Mouse (Mus musculus): ENCODE data around the gene Pdss2. TPM values are rescaled to one million over a fixed set of nuclear protein-coding genes. Genes with fewer than 3 reads are reported as not detected.

The Pdss2 gene
- total RNA-seq (2021): 10 to 100 TPM; 17.9 to 20.5 TPM
- long read RNA-seq, experiment 1, transcript Pdss2-201 (8 exons, 2,127 nt): major isoform, 14 of 18 reads
- long read RNA-seq, experiment 1, partial matches to known transcripts: 0 of 18 reads
- long read RNA-seq, experiment 1, other reads (novel, unspliced or antisense): 4 of 18 reads
- long read RNA-seq, experiment 2, transcript Pdss2-201 (8 exons, 2,127 nt): major isoform, 34 of 46 reads
- long read RNA-seq, experiment 2, partial matches to known transcripts: 1 of 46 reads
- long read RNA-seq, experiment 2, other reads (novel, unspliced or antisense): 11 of 46 reads

DNA sequence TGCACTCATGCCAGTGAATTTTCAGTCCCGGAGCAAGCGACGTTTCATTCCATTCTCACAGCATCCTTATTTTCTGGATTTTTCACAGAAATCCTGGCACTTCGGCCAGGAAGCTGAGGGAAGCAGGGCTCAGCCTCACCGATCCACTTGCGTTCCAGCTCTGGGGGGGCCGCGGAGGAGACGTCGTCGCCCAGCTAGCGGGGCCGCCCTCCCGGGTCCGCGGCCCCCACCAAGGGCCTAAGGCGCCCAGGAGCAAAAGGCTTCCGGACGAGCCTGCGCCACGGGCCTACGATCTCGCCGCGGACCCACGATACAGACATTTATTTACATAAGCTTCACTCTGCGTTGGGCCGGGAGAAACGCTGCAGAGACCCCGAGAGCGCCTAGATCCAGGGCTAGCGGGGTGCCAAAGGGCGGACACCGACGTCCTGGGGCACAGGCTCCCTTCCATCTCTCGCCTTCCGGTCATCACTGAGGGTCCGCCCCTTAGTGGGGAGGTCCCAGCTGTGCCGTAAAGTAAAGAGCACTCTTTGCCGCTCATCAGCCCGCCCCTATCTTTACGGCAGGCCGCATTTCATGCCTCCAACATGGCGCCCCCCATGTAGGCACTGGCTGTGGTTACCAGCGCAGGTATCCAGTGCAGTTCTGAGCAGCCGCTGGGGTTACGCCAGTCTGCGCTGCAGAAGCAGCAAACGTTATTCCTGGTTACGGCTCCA, at the start of gene Pdss2:
Pdss2 (plus strand) TSS at position 577 of the 716 bp plus-strand sequence.
- peak; percentile 86 for DNase-seq (ENCODE audit: low spot score in 2 of 2)

DNA sequence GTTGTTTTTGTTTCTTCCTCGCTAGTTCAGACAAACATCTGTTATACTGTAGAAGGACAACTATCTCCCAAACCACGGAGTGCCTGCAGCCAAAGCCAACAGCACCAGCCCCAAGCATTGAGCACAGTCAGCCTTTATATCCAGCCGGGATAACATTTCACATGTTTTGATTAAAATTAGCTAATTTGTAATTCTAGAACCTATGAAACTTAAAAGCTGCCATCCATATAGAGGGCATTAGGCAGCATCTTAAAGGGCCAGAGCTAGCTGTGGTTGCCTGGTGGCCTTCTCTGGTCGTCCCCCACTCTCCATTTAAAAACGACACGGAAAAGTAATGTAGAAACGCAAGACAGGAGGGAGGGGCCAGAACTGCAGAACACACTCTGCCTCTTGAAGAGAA, 49.2 kb upstream of the Pdss2 start:
- DNase-seq (ENCODE audit: low spot score in 2 of 2): no peak

DNA sequence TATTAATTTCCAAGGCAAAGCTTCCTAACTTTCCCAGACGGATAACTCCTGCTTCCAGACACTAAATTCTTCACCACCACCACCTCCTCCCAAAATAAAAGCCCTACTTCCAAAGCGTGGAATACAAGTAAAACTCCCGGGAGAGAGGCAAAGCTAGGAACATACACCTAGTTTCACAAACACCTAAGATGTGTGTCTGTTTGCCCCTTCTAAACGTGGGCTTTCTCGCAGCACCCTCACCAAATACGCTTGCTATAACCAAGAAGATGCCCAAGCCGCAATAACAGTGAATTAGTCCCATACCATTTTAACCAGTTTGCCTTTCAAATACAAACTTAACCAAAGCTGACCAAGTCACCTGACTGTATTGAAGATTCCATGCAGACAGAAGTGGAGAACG, 48.7 kb upstream of the Pdss2 start:
- DNase-seq (ENCODE audit: low spot score in 2 of 2): no peak

DNA sequence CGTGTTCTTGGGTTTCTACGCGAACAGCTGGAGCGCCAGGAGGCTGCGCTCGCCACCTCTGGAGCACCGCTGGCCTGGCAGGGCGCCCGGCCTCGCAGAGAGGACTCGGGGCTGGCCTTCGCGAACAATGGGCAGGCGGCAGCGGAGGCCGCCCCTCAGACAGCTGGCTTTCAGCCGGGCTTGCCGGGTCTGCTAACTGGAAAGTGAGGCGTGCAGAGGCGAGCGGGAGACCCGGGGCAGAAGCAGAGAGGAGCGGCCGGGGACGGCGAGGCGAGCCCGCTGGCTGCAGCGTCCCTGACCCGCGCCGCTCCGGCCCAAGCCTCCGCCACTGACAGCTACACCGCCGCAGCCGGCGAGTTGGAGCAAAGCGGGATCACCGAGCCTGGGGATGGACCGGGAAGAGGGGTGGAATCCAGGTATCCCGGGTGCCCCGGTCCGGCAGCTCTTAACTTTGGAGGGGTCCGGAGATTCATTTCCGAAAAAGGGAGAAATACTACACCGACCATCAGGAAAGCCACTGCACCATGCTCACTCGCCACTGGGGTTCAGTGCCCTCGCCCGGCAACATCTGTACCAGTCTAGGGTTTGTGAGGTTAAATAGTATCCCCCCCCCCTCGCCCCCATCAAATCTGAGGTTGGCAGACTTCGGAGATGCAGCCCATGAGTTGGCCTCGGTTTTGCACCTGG, 48.0 kb upstream of the Pdss2 start:
- DNase-seq (ENCODE audit: low spot score in 2 of 2): peak; percentile 56 to 75

DNA sequence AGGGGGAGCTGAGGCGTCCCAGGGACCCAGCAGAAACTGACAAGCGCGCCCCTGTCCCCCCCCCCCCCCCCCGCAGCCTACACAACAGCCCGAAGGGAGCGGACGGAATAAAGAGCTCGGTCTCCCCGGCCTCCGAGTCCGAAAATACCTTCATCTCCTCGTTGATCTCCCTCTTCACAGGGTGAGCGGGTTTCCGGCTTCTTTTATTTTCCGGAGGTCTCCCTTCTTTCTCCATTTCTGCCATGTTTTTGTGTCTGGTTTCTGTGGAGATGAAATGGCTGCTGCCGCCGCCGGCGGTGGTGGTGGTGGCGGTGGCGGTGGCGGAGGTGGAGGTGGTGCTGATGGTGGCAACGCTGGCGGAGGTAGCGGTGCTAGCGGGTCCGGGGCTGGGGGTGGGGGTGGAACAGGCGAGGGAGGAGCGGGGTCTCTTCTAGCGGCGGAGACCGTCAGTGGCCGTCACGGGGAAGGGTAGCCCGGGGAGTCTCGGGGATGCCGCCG, 47.4 kb upstream of the Pdss2 start:
- peak; percentile 30 for DNase-seq (ENCODE audit: low spot score in 2 of 2)

DNA sequence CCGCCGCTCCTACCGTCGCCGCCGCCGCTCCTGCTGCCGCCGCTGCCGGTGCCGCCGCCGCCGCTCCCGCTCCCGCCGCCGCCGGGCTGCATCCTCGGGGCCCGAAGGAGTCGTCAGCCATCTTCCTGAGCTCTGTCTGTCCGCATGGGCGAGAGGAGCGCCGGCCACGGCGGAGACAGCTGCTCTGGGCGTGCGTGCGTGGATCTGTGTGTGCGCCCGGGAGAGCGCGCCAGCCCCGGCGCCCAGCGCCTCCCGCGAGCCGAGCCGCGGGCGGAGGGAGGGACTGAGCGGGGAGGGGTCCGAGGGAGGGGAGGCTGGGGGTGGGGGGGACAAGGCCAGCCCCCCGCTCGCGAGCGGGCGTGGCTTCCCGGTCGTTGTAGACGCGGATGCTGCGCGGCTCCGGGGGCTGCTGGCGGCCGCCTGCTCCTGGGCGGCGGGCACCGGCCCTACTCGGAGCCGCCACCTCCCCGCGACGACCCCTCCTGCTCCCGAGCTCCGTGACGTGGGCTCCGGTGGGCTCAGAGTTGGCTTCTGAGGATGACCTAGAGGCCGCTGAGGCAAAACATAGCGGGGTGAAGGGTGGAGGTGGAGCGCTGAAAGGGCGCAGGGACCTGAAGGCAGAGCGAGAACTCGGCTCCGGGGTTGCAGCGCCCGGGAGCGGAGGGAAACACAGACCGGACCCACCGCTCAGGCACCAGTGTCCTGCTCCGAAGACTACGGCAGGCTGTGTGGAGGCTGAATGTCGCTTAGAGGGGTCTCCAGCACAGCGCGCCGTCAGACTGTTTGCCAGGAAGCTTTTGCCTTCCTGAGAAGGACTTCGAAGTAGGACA, 46.7 kb upstream of the Pdss2 start, which contains the start of the genes Sobp and 9030612E09Rik:
Sobp (minus strand) TSS at position 205 of the 830 bp plus-strand sequence.
9030612E09Rik (plus strand) TSS at position 379 of the 830 bp plus-strand sequence.
- peak; percentile 51 to 55 for DNase-seq (ENCODE audit: low spot score in 2 of 2)

DNA sequence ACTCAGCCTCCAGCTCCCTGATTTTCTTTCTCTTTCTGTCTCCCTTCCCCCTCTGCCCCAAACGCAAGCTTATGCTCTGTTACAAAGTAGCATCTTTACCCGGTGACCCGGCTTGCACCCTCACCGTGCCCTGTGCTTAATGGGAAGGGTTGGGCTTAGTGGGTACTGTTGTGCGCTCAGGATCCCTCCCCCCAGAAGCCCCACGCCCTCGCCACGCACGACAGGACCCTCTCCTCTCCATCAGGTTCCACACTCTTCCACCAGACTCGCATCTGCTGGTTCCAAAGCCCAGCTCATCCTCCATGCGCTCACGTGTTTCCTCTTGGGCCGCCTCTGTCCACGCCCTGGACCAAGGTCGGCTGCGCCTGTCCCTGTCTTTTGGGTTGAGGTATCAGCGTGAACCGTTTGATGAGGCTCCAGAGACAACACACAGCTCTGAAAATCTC, 46.1 kb upstream of the Pdss2 start:
- peak; percentile 18 to 25 for DNase-seq (ENCODE audit: low spot score in 2 of 2)

DNA sequence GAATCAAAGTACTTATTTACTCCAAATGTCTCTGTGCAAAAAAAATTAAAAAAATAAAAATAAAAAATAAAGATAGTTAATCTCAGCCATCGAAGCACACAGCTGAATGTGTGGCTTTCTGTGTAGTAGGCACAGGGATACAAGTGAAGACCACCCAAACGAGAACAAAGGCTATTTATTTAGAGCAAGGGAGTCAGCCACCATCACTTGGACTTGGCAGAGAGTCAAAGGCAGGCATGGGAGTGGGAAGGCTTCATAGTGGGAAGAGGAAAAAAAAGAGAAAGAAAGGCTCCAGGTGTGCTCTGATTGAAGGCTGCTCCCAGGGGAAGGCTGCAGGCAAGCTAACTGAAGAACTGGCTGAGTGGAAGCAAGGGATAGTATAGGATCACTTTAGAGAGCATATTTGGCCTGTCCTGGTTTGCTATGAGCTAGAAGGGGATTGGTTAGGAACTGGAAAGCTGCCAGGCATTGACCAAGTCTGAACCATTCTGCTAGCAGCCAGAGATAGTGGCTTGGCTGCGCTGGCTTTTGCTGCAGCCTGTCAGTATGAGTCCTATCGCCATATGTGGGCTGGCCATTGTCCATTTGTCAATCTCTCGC, 40.9 kb upstream of the Pdss2 start:
- no peak for DNase-seq (ENCODE audit: low spot score in 2 of 2)

DNA sequence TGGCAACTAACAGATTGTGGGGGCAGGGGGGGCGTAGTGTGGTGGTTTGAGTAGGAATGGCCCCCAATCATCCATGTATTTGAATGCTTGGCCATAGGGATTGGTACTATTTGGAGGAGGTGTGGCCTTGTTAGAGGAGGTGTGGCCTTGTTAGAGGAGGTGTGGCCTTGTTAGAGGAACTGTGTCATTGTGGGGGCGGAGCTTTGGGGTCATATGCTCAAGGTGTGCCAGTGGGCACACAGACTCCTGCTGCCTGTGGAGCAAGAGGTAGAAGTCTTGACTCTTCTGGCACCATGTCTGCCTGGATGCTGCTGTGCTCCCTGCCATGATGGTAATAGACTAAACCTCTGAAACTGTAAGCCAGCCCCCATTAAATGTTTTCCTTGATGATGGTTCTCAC, 21.1 kb upstream of the Pdss2 start:
- DNase-seq (ENCODE audit: low spot score in 2 of 2): no peak

DNA sequence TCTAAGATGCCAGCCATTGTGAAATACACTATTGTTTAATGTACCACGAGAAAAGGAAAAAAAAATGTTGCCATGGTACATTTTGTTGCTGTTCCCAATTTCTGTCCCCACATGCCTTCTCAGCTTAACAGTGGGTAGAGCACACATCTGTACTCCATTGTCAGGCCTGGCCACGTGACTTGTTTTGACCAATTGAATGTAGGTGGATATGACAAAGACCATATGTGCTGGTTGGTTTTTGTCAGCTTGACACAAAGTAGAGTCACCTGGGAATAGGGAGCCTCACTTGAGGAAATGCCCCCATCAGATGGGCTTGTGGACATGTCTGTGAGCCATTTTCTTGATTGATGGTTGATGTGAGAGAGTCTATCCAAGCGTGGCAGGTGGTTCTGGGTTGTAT, 17.4 kb upstream of the Pdss2 start:
- DNase-seq (ENCODE audit: low spot score in 2 of 2): no peak

DNA sequence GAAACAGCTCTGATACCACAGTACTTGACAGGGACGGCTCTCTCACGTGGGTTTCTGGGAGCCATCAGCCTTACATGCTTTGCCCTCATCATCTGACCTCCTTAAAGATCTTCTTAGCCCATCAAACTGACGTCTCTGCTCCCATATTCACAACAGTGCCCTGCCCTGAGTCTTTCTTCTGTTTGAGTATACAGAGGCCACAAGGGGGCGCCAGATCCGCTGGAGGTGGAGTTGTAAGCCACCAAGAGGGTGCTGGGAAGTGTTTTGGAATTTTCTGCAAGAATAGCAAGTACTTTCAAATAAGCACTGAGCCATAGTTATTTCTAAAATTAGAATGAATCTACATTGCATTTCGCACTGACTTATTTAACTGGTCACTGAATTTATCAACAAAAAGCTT, 9.4 kb upstream of the Pdss2 start:
- peak; percentile 15 to 40 for DNase-seq (ENCODE audit: low spot score in 2 of 2)

DNA sequence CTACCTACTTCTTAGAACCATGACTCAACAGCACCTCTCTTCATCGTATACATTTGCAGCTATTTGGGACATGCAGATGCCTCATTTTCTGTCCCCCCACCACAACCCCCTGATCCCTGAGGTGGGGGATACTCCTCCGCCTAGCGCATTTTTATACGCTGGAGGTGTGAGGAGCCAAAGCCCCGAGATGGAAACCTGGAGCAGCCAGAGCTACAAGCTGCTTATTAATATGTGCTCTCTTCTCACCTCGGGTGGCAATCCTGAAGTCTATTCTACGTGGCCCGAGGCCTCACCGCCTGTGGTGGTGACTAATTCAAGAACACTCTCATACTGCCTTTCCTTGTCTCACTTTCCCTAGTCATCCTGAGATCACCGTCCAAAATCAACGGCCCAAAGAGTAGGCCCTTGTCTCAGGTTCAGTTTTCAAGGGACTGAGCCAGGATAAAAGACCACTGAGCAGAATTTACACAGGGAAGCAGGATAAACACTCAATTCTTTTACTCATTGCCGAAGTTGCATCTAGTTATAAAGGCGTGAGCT, 3.9 kb upstream of the Pdss2 start:
- no peak for DNase-seq (ENCODE audit: low spot score in 2 of 2)

DNA sequence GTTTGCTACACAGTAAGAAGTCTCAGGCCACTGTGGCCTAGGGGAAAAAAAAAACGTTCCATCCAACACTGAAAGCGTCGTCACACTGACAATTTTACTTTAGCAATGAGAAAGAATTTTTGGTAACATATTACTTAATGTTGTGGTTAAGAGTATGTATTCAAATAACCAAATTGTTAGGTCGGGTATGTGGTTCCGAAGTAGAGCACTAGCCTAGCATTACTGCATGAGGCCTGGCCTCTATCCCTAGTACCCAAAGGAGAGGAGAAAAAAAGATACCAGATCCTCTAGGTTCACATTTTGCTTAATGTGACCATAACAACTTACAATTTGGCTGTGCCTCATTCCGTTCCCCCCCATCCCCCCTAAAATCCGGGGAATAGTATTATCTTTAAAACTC, 807 bp upstream of the Pdss2 start:
- DNase-seq (ENCODE audit: low spot score in 2 of 2): no peak

DNA sequence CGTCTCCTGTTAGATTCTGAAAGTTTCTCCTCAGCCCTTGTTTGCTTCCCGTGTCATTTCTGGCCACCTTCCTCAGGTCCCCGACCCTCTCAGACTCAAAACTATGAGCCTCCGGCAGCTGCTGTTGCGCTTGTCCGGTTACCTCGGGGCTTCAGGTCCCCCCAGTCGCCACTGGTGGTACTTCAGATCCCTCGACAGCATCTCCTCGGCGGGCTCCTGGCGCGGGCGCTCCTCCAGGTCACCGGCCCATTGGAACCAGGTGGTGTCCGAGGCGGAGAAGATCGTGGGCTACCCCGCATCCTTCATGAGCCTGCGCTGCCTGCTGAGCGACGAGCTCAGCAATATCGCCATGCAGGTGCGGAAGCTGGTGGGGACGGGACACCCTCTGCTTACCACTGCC, 373 bp downstream of the Pdss2 start:
- DNase-seq (ENCODE audit: low spot score in 2 of 2): peak in 1 of 2 experiments; percentile 38

DNA sequence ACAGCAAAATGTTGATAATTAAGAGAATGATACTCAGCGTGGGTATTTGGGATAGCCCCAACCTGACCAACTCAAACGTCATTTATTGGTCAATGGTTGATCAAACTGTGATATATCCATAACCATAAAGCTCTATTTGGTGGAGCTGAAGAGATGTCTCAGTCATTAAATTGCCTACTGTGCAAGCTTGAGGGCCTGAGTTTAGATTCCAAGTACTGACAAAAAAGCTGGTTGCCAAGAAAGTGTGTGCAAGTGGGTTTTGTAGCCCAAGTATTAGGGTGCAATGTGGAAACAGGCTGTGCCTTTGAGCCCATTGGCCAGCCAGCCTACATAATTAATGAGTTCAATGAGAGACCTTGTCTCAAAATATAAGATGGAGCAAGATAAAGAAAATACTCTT, 2.1 kb downstream of the Pdss2 start:
- DNase-seq (ENCODE audit: low spot score in 2 of 2): no peak

DNA sequence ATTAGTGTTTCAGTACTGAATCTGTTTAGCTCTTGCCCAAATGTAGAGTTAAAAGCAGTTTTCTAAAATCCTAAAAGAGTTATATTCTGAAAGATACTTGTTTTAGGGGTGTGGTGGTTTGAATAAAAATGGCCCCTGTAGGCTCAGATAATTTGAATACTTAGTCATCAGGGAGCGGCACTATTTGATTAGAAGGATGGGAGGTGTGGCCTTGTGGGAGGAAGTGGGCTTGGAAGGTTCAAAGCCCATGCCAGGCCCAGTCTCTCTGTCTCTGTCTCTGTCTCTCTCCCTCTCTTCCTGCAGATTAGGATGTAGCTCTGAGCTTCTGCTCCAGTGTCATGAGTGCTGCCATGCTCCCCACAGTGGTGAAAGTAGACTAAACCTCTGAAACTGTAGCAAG, 5.1 kb downstream of the Pdss2 start:
- DNase-seq (ENCODE audit: low spot score in 2 of 2): no peak

DNA sequence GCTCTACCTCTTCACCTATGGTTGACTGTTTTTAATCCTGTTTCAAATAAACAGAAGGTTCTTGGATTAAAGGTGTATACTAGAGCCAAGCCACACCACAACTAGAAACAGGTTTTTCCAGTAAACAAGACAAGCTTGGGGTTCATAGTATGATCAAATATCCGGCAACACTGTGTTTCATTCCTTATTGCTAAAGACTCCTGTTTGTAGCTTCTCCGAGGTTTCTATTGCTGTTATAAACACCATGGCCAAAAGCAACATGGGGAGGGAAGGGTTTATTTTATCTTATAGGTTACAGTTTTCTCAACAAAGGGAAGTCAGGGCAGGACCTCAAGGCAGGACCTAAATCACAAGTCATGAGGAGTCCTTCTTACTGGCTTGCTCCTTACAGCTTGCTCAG, 8.0 kb downstream of the Pdss2 start:
- no peak for DNase-seq (ENCODE audit: low spot score in 2 of 2)

DNA sequence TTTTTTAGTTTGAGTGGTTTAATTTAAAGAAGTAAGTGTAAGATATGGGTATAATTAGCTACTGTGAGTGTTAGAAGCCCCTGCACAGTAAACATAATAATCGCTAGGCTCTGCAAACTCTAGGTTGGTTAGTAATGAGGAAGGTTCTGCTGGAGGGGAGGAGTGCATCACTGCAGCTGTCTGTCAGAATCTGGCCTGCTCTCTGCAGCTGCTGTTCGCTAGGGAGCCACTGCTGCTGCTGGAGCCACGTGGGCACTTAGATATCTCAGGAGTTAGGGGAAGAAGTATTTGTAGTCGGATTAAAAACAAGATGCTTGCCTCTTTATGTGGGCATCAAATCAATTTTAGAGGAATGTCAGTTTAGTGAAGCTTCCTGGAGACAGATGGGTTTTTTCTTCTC, 13.2 kb downstream of the Pdss2 start:
- DNase-seq (ENCODE audit: low spot score in 2 of 2): no peak

DNA sequence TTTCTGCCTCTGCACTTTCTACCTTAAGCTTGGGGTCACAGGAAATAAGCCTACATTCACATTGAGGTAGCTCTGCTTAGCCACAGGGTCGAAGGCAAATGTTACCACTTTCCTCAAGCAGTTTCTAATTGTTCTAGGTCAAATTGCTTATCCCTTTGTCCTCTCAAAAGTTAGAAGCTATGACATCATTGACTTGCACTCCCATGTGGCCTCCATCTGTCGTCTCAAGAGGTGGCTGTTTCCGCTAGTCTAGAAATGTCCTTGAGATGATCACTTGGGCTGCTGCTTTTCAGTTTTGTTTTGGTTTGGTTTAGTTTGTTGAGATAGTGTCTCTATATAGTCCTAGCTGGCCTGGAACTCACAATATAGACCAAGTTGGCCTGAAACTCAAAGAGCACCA, 13.7 kb downstream of the Pdss2 start:
- DNase-seq (ENCODE audit: low spot score in 2 of 2): no peak

Data from adrenal gland, adult 18-20 months (tissue).